Comparison of ENCODE assay signal across 8 mouse cellular contexts in genomic region chr4:115056371-115056920, GRCm38 (mm10). TPM values are rescaled to one million over a fixed set of nuclear protein-coding genes. Genes with fewer than 3 reads are reported as not detected.
DNase-seq lines count a peak whose midpoint lies in the region; ATAC-seq and TF ChIP-seq lines count a peak whose summit lies in the region.

Gene Tal1 (plus strand): TSS chr4:115056426.

- peak; percentile 89 for TF ChIP-seq POLR2A in bone marrow, adult 2 months (IDR thresholded peaks at IDR 0.05; ENCODE audit: borderline replicate concordance, control insufficient read depth, low read depth, low read length)

- TF ChIP-seq CTCF in G1E (IDR thresholded peaks at IDR 0.05; ENCODE audit: low read depth, low read length): no peak
- no peak for TF ChIP-seq CTCF in bone marrow, adult 2 months (IDR thresholded peaks at IDR 0.05; ENCODE audit: control insufficient read depth, insufficient read depth, low read length)

- peak; percentile 82 for DNase-seq in G1E (ENCODE audit: low spot score)
- DNase-seq in intestine, embryonic 14.5 days (ENCODE audit: low spot score): peak; percentile 81
- DNase-seq in lung, postnatal 10 days: peak; percentile 69
- peak; percentile 85 to 90 for DNase-seq in spleen, postnatal 10 days (ENCODE audit: low spot score in 2 of 2)
- DNase-seq in right cerebral cortex, adult 18-20 months: no peak
- DNase-seq in left cerebral cortex, adult 8-10 months (ENCODE audit: low spot score in 2 of 2): no peak

- under 1% methylated on average over 60 of the region's 60 CpGs for WGBS in bone marrow, adult 2 months
- 0% methylated on average over 55 of the region's 60 CpGs for WGBS in forebrain, embryonic 16.5 days
- under 1% methylated on average over 59 of the region's 60 CpGs for WGBS in intestine, embryonic 14.5 days

- H3K27me3 ChIP-seq in G1E (ENCODE audit: insufficient read depth, low read length): no peaks in the 10 kb centered on the region
- peaks cover 60% of the 10 kb centered on the region for H3K27me3 ChIP-seq in forebrain, embryonic 16.5 days (replicated peaks; ENCODE audit: control insufficient read depth, insufficient read depth, low read length)
- H3K27me3 ChIP-seq in intestine, embryonic 14.5 days (replicated peaks; ENCODE audit: control insufficient read depth, insufficient read depth, low read length): peaks cover 98% of the 10 kb centered on the region

- H3K27ac ChIP-seq in bone marrow, adult 2 months (ENCODE audit: control insufficient read depth, insufficient read depth, low read depth, low read length, poor library complexity): peak within 1 kb of the TSS; percentile 90
- H3K27ac ChIP-seq in forebrain, embryonic 16.5 days (ENCODE audit: low read length): no peak within 1 kb of the TSS
- peak within 1 kb of the TSS; percentile 38; the same call in 1 of the 2 replicates for H3K27ac ChIP-seq in intestine, embryonic 14.5 days (ENCODE audit: low read depth)

- H3K4me3 ChIP-seq in G1E (ENCODE audit: low read depth, low read length): peak within 1 kb of the TSS; percentile 93
- peak within 1 kb of the TSS; percentile 76 for H3K4me3 ChIP-seq in bone marrow, adult 2 months (replicated peaks; ENCODE audit: control insufficient read depth, low read depth, low read length)
- H3K4me3 ChIP-seq in forebrain, embryonic 16.5 days (replicated peaks; ENCODE audit: low read length): peak within 1 kb of the TSS; percentile 33
- peak within 1 kb of the TSS; percentile 33 for H3K4me3 ChIP-seq in intestine, embryonic 14.5 days (ENCODE audit: low read depth, low read length)

- no peaks in the 10 kb centered on the region for H3K9me3 ChIP-seq in G1E (replicated peaks)
- H3K9me3 ChIP-seq in forebrain, embryonic 16.5 days (ENCODE audit: control insufficient read depth, low read length): no peaks in the 10 kb centered on the region
- no peaks in the 10 kb centered on the region for H3K9me3 ChIP-seq in intestine, embryonic 14.5 days (ENCODE audit: control insufficient read depth, low read length)

- peak; percentile 37 for ATAC-seq in G1E (ENCODE audit: extremely low read depth, insufficient number of reproducible peaks, low FRiP score, poor library complexity, severe bottlenecking)
- ATAC-seq in forebrain, embryonic 16.5 days: peak; percentile 37
- peak; percentile 33; the same call in 1 of the 2 replicates for ATAC-seq in intestine, embryonic 14.5 days (replicated peaks; ENCODE audit: low FRiP score, low TSS enrichment, low read depth)

- H3K4me1 ChIP-seq in G1E (ENCODE audit: insufficient read depth, low read depth, low read length): peaks cover 51% of the 10 kb centered on the region
- H3K4me1 ChIP-seq in bone marrow, adult 2 months (ENCODE audit: control insufficient read depth, insufficient read depth, low read length): no peaks in the 10 kb centered on the region
- peaks cover 15% of the 10 kb centered on the region for H3K4me1 ChIP-seq in forebrain, embryonic 16.5 days (replicated peaks; ENCODE audit: control insufficient read depth, insufficient read depth, low read length)
- peaks cover 9% of the 10 kb centered on the region for H3K4me1 ChIP-seq in intestine, embryonic 14.5 days (replicated peaks; ENCODE audit: control insufficient read depth, insufficient read depth, low read length)

- peak within 1 kb of the TSS; percentile 48 for H3K4me2 ChIP-seq in forebrain, embryonic 16.5 days (ENCODE audit: low read length)
- H3K4me2 ChIP-seq in intestine, embryonic 14.5 days (ENCODE audit: low read length): peak within 1 kb of the TSS; percentile 52

- H3K36me3 ChIP-seq in G1E (replicated peaks): peaks cover 14% of the 10 kb centered on the region
- no peaks in the 10 kb centered on the region for H3K36me3 ChIP-seq in forebrain, embryonic 16.5 days (ENCODE audit: control insufficient read depth, insufficient read depth)
- no peaks in the 10 kb centered on the region for H3K36me3 ChIP-seq in intestine, embryonic 14.5 days (ENCODE audit: control insufficient read depth, insufficient read depth, low read length)

- peak within 1 kb of the TSS; percentile 26; the same call in 1 of the 2 replicates for H3K9ac ChIP-seq in forebrain, embryonic 16.5 days (replicated peaks; ENCODE audit: low read depth, low read length)
- peak within 1 kb of the TSS; percentile 25 for H3K9ac ChIP-seq in intestine, embryonic 14.5 days (ENCODE audit: low read length)

RNA-seq across cellular contexts. Expression of gene Tal1, which starts in this region (rescaled TPM):
- 155 and 174 TPM in 2 replicates for total RNA-seq in G1E (2014; fragmentation: Nextera tagmentation)
- 155 and 166 TPM in 2 replicates for total RNA-seq in G1E (2017)
- polyA plus RNA-seq in G1E (2012): 239 and 262 TPM in 2 replicates
- polyA plus RNA-seq in bone marrow, adult 2 months (2011; ENCODE audit: insufficient read depth, insufficient read length, low replicate concordance, missing spikeins): 67.9 and 68.4 TPM in 2 replicates
- 0.25 and 0.62 TPM in 2 replicates for polyA plus RNA-seq in forebrain, embryonic 16.5 days (2015; fragmentation: Nextera tagmentation; extraction: Ambion mirVana)
- 0.96 and 1.1 TPM in 2 replicates for polyA plus RNA-seq in intestine, embryonic 14.5 days (2014; fragmentation: Nextera tagmentation; extraction: Ambion mirVana)
- 1 to 10 TPM; 1.2 to 2.1 (median 1.9) TPM for total RNA-seq in left cerebral cortex, adult 8-10 months (2022)

Comparison
In these comparisons a context has a peak if more than half of its experiments do, and no peak if none do; other contexts are left out.
1. RNA of gene Tal1 (total RNA-seq): 155 to 174 TPM in G1E; 1.2 to 2.1 TPM in left cerebral cortex, adult 8-10 months; every median in the first group is over 10 times any median in the second.
2. RNA of gene Tal1 (polyA plus RNA-seq): 239 to 262 TPM in G1E and 67.9 to 68.4 TPM in bone marrow, adult 2 months; 0.96 to 1.1 TPM in intestine, embryonic 14.5 days and 0.25 to 0.62 TPM in forebrain, embryonic 16.5 days; every median in the first group is over 10 times any median in the second.
3. Peak in ATAC-seq, H3K4me3 ChIP-seq, H3K9ac ChIP-seq and H3K4me2 ChIP-seq in forebrain, embryonic 16.5 days; RNA of the gene not detected or under 1 TPM.
4. DNase-seq: peak in G1E (single experiment), intestine, embryonic 14.5 days (single experiment), lung, postnatal 10 days (single experiment) and spleen, postnatal 10 days (2 of 2); none in right cerebral cortex, adult 18-20 months (single experiment) and left cerebral cortex, adult 8-10 months (0 of 2).
5. H3K4me3 ChIP-seq: peak in every context shown above with its lines; median percentile 93 in G1E; 76 in bone marrow, adult 2 months; 33 in forebrain, embryonic 16.5 days; 33 in intestine, embryonic 14.5 days.
6. Peak in every context shown above with its lines, with median percentiles within 50 percentile points of each other: ATAC-seq.